Mouse (Mus musculus) ES-E14 (cell line): ENCODE measurements around the gene Alg14.

Source experiments
- CHD2 ChIP-seq: IDR thresholded peaks from 2 replicates; pipeline ENCODE4 v1.6.1; 2014; ENCODE audit warnings: mild to moderate bottlenecking, low read depth, low read length, inconsistent platforms
- MAFK ChIP-seq: IDR thresholded peaks from 2 replicates; pipeline ENCODE4 v1.6.1; 2014; ENCODE audit warnings: mild to moderate bottlenecking, low read depth, low read length, inconsistent platforms; ENCODE audit not compliant: insufficient read depth
- ZC3H11A ChIP-seq: IDR thresholded peaks from 2 replicates; pipeline ENCODE4 v1.6.1; 2012; ENCODE audit warnings: low read depth, mild to moderate bottlenecking, inconsistent platforms, low read length, borderline replicate concordance
- ZNF384 ChIP-seq: IDR thresholded peaks from 2 replicates; pipeline ENCODE4 v1.6.1; 2012; ENCODE audit warnings: low read depth, low read length, inconsistent platforms

DNA sequence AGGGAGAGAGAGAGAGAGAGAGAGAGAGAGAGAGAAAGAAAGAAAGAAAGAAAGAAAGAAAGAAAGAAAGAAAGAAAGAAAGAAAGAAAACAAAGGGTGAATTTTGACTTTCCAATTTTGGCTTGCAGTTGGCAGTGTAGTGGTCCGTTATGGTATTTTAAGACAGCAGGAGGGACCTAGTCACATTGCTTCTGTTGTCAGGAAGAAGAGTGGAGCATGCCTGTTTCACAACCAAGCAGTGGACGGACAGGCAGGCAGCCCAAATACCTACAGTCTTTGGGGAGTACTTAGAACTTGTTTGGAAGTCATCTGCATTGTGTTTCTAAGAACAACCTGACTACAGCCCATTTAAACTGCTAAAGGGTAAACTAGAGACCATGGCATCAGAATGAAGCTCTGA, 47.1 kb downstream of the Alg14 start:
- no peak for TF ChIP-seq ZNF384
- TF ChIP-seq ZC3H11A: no peak
- TF ChIP-seq MAFK: no peak
- no peak for TF ChIP-seq CHD2
